Mouse (Mus musculus): ENCODE results near the gene Junb.

The Junb gene

GRCm38 (mm10) chr8:84987903-84988302 lies 9.4 kb upstream of the Junb start:
- no peak for DNase-seq (ENCODE audit: low spot score)

GRCm38 (mm10) chr8:84987388-84987787 lies 8.9 kb upstream of the Junb start:
- no peak for DNase-seq (ENCODE audit: low spot score)

GRCm38 (mm10) chr8:84986379-84986945 lies 7.9 kb upstream of the Junb start:
- DNase-seq (ENCODE audit: low spot score), result no peak

- DNase-seq (ENCODE audit: low spot score), result no peak
Measured at GRCm38 (mm10) chr8:84985684-84986378, 7.3 kb upstream of the Junb start.

GRCm38 (mm10) chr8:84985049-84985683 lies 6.6 kb upstream of the Junb start:
- DNase-seq (ENCODE audit: low spot score), result no peak

GRCm38 (mm10) chr8:84984294-84985048 lies 6.0 kb upstream of the Junb start:
- DNase-seq (ENCODE audit: low spot score), result no peak

GRCm38 (mm10) chr8:84982499-84983011 lies 4.0 kb upstream of the Junb start:
- DNase-seq (ENCODE audit: low spot score), result no peak

- DNase-seq (ENCODE audit: low spot score), result no peak
Measured at GRCm38 (mm10) chr8:84981644-84982498, 3.4 kb upstream of the Junb start.

- no peak for DNase-seq (ENCODE audit: low spot score)
Measured at GRCm38 (mm10) chr8:84980622-84981358, 2.3 kb upstream of the Junb start.

GRCm38 (mm10) chr8:84979599-84980421 lies 1.3 kb upstream of the Junb start:
- DNase-seq (ENCODE audit: low spot score), result peak; percentile 76

- DNase-seq (ENCODE audit: low spot score), result no peak
Measured at GRCm38 (mm10) chr8:84977435-84978247, 877 bp downstream of the Junb start.

GRCm38 (mm10) chr8:84976763-84977434 lies 1.6 kb downstream of the Junb start:
- no peak for DNase-seq (ENCODE audit: low spot score)

GRCm38 (mm10) chr8:84976031-84976762 lies 2.3 kb downstream of the Junb start:
- peak; percentile 80 for DNase-seq (ENCODE audit: low spot score)

GRCm38 (mm10) chr8:84975434-84975833 lies 3.1 kb downstream of the Junb start:
- no peak for DNase-seq (ENCODE audit: low spot score)

- DNase-seq (ENCODE audit: low spot score), result no peak
Measured at GRCm38 (mm10) chr8:84974543-84975142, 3.9 kb downstream of the Junb start.

- no peak for DNase-seq (ENCODE audit: low spot score)
Measured at GRCm38 (mm10) chr8:84973803-84974542, 4.5 kb downstream of the Junb start.

- DNase-seq (ENCODE audit: low spot score), result no peak
Measured at GRCm38 (mm10) chr8:84973079-84973478, 5.4 kb downstream of the Junb start.

Measured in ovary, postnatal 10 days (tissue).